Mouse (Mus musculus): ENCODE results near the gene Opn3.

The Opn3 gene

DNA sequence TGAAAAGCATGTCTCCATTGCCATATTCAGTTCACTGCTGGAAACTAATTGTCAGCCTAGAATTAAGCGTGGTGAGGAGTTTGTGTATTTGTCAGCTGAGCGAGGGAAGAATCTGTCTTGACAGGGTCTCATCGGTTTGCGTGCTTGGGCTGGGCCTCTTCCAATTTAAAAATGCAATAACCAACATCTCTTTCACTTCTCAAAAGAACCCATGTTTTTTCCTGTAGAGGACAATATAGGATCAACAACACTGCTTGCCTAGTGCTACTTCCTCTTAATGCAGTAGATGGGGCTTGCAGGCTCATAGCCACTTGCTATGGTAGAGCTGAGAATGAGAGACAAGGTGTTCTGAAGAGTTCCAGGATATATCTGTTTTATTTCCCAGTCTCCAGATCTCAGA, 32.7 kb downstream of the Opn3 start:
- no peak for DNase-seq (ENCODE audit: low spot score in 2 of 2)

DNA sequence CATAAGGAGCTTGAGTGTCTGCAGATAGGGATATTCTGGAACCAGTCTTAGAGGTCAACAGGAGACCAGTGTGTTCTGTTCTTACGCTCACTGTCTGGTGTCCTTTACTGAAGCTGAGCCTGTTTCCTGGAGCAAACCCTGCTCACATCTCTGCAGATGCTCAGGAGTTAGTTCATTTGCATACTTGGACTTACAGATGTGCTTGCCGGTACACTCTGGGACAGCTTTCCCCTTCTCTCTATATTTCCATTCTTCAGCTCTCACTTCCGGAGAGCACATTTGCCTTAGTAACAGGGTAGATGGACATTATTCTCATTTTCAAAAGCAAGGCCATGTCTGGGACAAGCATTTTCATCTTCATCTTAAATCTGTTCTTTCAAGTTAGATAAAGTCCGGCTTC, 44.0 kb downstream of the Opn3 start:
- DNase-seq (ENCODE audit: low spot score in 2 of 2): no peak

- no peak for DNase-seq (ENCODE audit: low spot score in 2 of 2)
These were observed 45.6 kb downstream of the Opn3 start for GRCm38 (mm10) chr1:175646952-175647351.

GRCm38 (mm10) chr1:175643496-175644265, 48.9 kb downstream of the Opn3 start:
- DNase-seq (ENCODE audit: low spot score in 2 of 2): no peak

DNA sequence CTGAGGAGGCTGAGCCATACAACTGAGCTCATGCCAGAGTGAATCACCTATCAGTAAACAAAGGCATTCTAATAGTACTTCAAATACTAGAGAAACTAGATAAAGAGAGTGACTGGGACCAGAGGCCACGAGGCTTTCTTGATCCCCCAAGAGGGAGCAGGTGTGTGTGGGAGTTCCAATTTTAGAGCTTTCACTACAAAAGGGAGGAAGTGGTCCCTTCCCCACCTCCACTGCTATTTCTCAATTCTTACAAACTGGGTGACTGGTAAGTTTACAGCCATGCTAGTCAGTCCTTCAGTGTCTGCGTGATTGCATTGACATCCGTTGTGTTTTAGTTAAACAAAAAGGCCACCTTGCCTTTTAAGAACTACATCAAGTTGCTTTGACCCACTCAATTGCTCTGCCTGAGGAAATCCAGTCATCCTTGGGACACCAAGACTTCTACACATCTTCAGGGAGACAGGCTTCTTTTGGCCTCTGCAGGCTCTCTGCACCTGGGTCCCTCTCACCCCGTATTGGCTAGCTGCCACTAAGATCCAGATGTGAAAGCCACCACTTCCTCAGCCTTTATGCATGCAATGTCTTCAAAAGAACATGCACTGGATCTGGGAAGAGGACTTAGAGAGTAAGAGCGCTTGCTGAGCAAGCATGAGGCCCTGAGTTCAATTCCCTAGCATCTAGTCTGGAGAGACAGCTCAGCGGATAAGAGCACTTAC, 52.0 kb downstream of the Opn3 start:
- no peak for DNase-seq (ENCODE audit: low spot score in 2 of 2)

DNA sequence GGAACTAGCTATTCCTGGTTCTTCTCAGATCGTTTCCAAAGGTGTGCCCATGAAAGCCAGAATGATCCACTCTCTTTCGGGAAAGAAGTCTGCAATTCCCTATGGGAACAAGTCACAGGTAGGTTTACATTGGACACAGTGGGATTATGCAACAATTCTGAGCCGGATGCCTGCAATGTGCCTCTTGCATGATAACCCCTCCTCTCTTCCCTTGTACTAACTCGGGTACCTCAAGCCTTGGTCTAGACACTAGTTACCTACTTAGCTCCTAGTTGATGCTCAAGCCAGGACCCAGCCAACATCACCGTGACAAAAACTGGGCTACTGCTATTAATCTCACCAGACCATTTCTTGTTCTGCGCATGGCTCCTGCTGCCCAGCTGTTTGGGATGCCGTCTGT, 53.5 kb downstream of the Opn3 start:
- DNase-seq (ENCODE audit: low spot score in 2 of 2): no peak

DNA sequence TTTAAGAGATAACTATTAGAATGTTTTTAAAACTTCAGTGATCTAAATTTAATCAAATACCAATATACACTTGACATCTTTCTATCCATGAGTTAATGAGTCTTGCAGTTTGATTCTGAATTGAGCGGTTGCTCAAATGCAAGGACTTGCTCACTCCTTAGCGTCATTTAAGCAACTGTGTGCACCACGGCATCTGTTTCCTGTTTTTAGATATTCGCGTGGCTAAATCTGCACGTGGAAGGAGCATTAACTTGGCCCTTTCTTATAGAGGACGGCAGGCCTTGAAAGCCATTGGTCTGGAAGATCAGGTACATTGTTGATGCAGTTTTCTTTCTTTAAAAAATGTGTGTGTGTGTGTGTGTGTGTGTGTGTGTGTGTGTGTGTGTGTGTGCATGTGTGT, 54.9 kb downstream of the Opn3 start:
- no peak for DNase-seq (ENCODE audit: low spot score in 2 of 2)

DNA sequence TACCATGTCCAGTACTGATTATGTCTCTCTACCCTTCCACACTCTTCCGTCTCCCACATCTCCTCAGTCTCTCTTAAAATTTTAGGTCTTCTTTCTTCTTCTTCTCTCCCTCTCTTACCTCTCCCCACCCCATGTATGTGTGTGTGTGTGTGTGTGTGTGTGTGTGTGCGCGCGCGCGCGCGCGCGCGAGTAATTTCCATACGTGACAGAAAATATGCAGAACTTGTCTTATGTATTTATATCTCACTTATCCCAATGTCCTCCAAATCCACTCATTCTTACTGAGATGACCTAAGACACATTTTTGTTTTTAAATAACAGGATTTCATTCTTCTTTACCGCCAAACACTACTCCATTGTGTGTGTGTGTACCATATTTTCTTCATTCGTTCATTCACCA, 60.1 kb downstream of the Opn3 start:
- no peak for DNase-seq (ENCODE audit: low spot score in 2 of 2)

DNA sequence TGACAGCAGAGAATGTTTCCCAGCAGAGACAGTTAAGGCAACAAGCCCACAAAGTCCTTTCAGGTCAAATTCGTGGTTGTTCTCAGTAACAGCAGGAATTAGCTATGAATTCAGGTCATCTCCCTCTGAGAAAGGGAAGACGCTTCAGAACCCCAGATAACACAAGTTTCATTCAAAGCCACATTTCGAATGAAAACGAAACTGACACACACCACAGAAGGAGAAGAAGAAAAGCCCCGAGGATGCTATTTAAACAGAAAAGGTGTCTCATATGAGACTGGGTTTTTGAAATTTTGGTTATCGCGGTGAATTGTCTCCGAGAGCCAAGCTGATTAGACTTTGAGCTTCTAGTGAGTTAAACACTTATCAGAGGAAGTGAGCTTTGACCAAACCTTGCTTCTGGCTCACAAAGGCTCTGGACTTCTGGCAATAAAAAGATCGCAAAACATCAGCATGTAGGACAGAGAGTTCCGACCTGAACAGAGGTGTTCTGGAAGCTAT, 60.8 kb downstream of the Opn3 start:
- no peak for DNase-seq (ENCODE audit: low spot score in 2 of 2)

GRCm38 (mm10) chr1:175631080-175631479, 61.5 kb downstream of the Opn3 start:
- no peak for DNase-seq (ENCODE audit: low spot score in 2 of 2)

- no peak for DNase-seq (ENCODE audit: low spot score in 2 of 2)
These were observed 62.2 kb downstream of the Opn3 start for GRCm38 (mm10) chr1:175630345-175630744.

GRCm38 (mm10) chr1:175629248-175629647, 63.3 kb downstream of the Opn3 start:
- DNase-seq (ENCODE audit: low spot score in 2 of 2): no peak

GRCm38 (mm10) chr1:175625990-175626692, 66.4 kb downstream of the Opn3 start:
- no peak for DNase-seq (ENCODE audit: low spot score in 2 of 2)

GRCm38 (mm10) chr1:175625257-175625879, 67.2 kb downstream of the Opn3 start, which contains the start of gene Fh1:
Gene Fh1, minus strand, starts transcription at chr1:175625635.
- DNase-seq (ENCODE audit: low spot score in 2 of 2): peak; percentile 85 to 91

DNA sequence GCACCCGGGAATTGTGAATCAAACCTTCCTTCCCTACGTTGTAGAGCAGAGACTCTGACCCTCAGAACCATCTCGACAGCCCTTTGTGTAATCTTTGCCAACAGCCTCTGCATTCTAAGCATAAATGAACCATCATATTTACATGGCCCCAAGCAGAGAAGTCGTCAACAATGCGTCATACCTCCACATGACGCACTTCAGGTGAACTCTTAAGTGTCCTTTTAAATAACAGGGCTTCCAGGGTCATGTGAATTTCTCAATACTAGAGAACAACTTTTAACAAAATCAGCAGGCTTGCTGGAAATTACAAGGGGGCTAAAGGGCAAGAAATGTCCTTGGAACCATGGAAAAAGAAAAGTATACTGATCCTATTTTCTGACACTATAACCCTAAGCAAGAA, 68.9 kb downstream of the Opn3 start:
- DNase-seq (ENCODE audit: low spot score in 2 of 2): no peak

- DNase-seq (ENCODE audit: low spot score in 2 of 2): no peak
These were observed 72.7 kb downstream of the Opn3 start, which contains the start of gene Kmo for GRCm38 (mm10) chr1:175619814-175620431. Gene Kmo, plus strand, starts transcription at chr1:175620381.

- no peak for DNase-seq (ENCODE audit: low spot score in 2 of 2)
These were observed 77.6 kb downstream of the Opn3 start for GRCm38 (mm10) chr1:175614992-175615391.

All from spleen, postnatal 14 days (tissue).